Mouse (Mus musculus) MEL (cell line): ENCODE results near the gene Emc3.

Source experiments
- CHD1 ChIP-seq: IDR thresholded peaks from 2 replicates; pipeline ENCODE4 v1.6.1; 2012; ENCODE audit warnings: low read depth, mild to moderate bottlenecking, inconsistent platforms, low read length, improper control_type of control experiment
- MAFK ChIP-seq: IDR thresholded peaks from 2 replicates; pipeline ENCODE4 v1.6.1; 2011; ENCODE audit warnings: low read depth, mild to moderate bottlenecking, low read length, improper control_type of control experiment, borderline replicate concordance
- POLR2A ChIP-seq, 2 experiments: IDR thresholded peaks; 2 replicates each; pipeline ENCODE4 v1.6.1; 2011 to 2012; ENCODE audit warnings: low read length in 2 of 2, mild to moderate bottlenecking in 2 of 2, control low read depth in 1 of 2, improper control_type of control experiment in 1 of 2, low read depth in 1 of 2, moderate library complexity in 1 of 2; ENCODE audit not compliant: control insufficient read depth in 1 of 2, insufficient read depth in 1 of 2, poor library complexity in 1 of 2
- ZMIZ1 ChIP-seq: IDR thresholded peaks from 2 replicates; pipeline ENCODE4 v1.6.1; 2012; ENCODE audit warnings: low read depth, mild to moderate bottlenecking, inconsistent platforms, low read length, improper control_type of control experiment, moderate library complexity

DNA sequence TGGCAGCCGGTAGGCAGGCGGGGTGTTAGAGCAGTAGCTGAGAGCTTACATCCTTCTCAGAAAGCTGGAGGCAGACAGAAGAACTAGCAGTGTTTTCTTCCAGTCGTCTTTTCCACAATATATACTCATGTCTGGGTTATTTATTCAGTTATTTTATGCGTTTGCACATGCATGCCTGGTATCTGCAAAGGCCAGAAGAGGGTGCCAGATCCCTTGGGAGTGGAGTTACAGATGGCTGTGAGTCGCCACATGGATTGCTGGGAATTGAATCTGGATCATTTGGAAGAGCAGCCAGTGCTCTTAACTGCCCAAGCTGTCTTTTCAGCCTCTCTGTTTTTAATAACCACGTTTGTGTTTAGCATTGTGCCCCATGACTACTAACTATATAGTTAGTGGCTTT is 10.2 kb upstream of the Emc3 start:
- TF ChIP-seq ZMIZ1 (no peak), CHD1 (no peak), MAFK (no peak), POLR2A (IDR thresholded peaks at IDR 0.05; ENCODE audit: control insufficient read depth in 1 of 2, insufficient read depth in 1 of 2, low read depth in 1 of 2, low read length in 2 of 2, poor library complexity in 1 of 2) (no peak)
